Mouse (Mus musculus) ES-Bruce4 (cell line): ENCODE results near the gene Gucd1.

Experiments
- CTCF ChIP-seq: IDR thresholded peaks from one replicate; pipeline ENCODE4 v1.8.1; 2011; ENCODE audit warnings: low read depth, low read length
- EP300 ChIP-seq: IDR thresholded peaks from 2 replicates; pipeline ENCODE4 v1.6.1; 2011; ENCODE audit warnings: low read depth, low read length; ENCODE audit not compliant: insufficient read depth
- POLR2A ChIP-seq: IDR thresholded peaks from one replicate; pipeline ENCODE4 v1.8.1; 2011; ENCODE audit warnings: low read length; ENCODE audit not compliant: insufficient read depth

DNA sequence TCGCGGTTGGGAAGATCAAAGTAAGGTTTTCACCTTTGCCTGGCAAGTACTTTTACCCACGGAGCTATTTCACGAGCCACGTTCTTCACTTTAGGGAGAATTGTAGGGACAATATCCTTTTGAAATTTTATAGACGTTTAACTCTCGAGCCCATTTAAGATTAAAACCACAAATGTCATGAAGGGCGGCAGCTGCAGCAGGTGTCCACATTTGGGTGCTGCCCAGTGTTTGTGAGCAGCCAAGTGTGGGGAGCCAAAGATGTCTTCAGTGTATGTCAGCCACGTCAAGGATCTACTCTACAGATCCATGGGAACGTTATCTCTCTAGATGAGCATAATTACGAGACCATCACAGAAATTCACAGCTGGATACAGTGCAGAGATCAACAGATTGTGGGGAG lies 70.3 kb downstream of the Gucd1 start:
- TF ChIP-seq CTCF = no peak
- TF ChIP-seq POLR2A = no peak
- no peak for TF ChIP-seq EP300
